Mouse (Mus musculus) kidney, postnatal 25 days (tissue): ENCODE data around the gene Olfr1140.

Experiments used
- DNase-seq, 2 experiments: peaks; one replicate each; pipeline ENCODE4 v3.0.0; 2021; ENCODE audit warnings: mixed read lengths in 2 of 2

Gene Olfr1140

DNA sequence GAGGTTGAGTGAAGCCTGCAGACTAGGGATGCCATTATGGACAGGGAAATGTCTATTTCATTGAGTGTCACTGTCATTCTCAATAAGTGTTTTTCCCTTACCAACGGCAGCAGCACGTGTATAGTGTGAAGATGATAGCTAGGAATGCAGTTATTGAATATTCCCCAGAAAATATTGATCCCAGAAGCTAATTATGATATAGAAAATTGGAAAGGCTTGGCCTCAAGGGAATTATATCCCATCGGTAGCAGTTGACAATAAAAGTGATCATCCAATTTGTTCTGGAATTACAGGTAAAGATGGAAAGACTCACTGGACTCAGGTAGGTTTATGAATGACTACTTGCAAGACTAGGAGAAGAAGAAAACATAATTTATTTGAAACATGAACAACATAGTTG, at the start of gene Olfr1140:
TSS of gene Olfr1140 (plus strand) at position 301 of the 400 bp plus-strand sequence.
- DNase-seq: no peak

DNA sequence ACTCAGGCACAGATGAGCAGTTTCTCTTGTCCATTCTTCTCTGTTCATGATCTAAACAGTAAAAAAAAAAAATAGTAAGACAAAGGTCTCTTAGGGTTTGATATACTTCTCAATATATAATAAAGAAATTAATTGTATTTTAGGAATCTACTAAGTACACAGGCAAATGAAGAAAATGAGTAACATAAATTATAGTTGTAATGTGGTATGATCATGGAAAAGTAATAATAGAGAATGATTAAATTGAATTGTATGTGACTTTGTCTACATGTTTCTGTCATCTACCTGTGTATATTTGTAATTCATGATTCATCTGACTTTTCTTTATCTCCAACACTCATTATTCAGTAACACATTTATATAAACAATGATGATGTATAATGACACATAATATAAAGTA, 49.7 kb upstream of the Olfr1140 start, which contains the start of gene Olfr1136:
TSS of gene Olfr1136 (minus strand) at position 101 of the 400 bp plus-strand sequence.
- DNase-seq: no peak

DNA sequence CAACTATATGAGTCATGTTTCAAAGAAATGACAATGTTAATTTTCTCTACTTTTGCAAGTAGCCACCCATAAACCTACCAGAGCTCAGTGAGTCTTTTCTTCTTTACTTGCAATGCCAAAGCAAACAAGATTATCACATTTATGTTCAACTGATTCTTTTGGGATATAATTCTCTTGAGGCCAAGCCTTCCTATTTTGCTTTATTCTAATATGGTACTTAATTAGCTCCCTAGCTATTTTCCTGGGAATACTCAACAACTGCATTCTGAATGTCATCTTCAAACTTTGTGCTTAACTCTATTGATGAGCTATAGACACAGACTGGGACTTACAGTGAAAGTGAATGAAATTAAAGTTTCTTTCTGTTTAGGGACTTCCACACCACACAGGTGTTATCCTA, 30.5 kb upstream of the Olfr1140 start, which contains the start of gene Olfr1137:
TSS of gene Olfr1137 (minus strand) at position 101 of the 400 bp plus-strand sequence.
- no peak for DNase-seq

- no peak for DNase-seq
Measured at GRCm38 (mm10) chr2:87739878-87740277, 3.7 kb upstream of the Olfr1140 start, which contains the start of gene Olfr1138. Gene Olfr1138, minus strand, starts transcription at chr2:87739978.

DNA sequence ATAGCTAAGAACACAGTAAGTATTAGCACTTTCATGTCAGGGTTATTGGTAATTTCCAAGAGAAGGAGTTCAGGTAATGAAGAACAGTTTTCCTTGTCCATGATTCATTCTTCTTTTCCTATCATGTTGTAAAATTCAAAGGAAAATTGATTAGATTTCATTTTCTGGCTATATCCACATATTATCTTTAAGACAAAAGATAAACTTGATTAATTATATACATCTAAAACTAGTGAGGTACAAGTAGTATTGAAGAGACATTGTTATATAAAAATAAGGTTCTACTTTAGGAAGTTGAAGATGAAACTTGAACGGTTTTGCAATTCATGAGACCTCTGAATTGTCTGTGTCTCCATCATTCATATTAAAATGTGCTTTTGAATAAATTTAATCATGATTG, 10.3 kb downstream of the Olfr1140 start, which contains the start of gene Olfr1141:
TSS of gene Olfr1141 (minus strand) at position 101 of the 400 bp plus-strand sequence.
- DNase-seq: no peak

DNA sequence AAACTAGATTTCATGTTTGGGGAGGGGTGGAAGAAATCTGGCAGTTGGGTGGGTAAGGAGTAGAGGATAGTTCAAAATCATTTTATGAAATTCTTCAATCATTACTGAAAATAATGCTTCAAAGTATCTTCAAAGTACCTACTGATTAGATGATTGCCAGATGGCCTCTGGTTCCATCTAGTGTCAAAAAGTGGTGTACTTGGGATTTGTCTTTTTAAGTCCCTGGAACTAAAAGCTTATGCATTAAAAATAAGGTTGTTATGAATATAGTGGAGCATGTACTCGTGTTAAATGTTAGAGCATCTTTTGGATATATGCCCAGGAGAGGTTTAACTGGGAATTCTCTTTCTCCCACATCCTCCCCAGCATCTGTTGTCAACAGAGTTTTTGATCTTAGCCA, 32.6 kb downstream of the Olfr1140 start:
- no peak for DNase-seq

DNA sequence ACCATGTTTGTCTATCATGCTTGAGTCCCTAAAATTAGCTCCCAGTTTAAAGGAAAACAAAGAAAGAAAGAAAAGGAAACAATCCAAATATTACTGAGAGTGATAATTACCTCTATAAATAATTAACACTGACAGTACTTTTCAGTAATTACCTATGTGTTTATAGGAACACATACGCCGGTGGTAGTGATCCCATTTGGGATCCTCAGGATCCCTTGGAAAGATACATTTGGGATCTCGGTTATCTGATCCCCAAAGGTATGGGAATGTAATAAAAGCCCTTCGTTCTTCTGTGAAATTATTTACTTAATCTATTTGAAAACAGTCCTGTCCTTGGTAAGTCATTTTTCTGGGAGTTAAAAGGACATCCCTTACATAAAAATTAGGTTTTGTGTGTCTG, 35.6 kb downstream of the Olfr1140 start, which contains the start of gene Olfr152:
TSS of gene Olfr152 (plus strand) at position 301 of the 400 bp plus-strand sequence.
- DNase-seq: no peak
